Mouse (Mus musculus) heart, embryonic 11.5 days (tissue): Measurements from ENCODE around the gene Bub1b. TPM values are rescaled to one million over a fixed set of nuclear protein-coding genes. Genes with fewer than 3 reads are reported as not detected.

Experiments used
- ATAC-seq: fragments of 200-750 bp; cut with Nextera tagmentation; replicated peaks from 2 replicates; pipeline ENCODE4 v1.8.0; 2017; ENCODE audit warnings: moderate library complexity; ENCODE audit not compliant: insufficient number of reproducible peaks, low FRiP score, low TSS enrichment
- H3K27ac ChIP-seq: fragments of 300-500 bp; sonication (generic); 2 replicates; pipeline ENCODE4 v1.5.1; 2014; ENCODE audit warnings: mild to moderate bottlenecking, low read depth, low read length
- H3K27me3 ChIP-seq: fragments of 300-500 bp; sonication (generic); 2 replicates; pipeline ENCODE4 v1.6.1; 2014; ENCODE audit warnings: mild to moderate bottlenecking, low read length, mixed read lengths; ENCODE audit not compliant: control insufficient read depth, insufficient read depth
- H3K36me3 ChIP-seq: fragments of 300-500 bp; sonication (generic); 2 replicates; pipeline ENCODE4 v1.6.1; 2014; ENCODE audit warnings: mild to moderate bottlenecking, low read length, moderate library complexity, mixed read lengths; ENCODE audit not compliant: control insufficient read depth, insufficient read depth
- H3K4me1 ChIP-seq: fragments of 300-500 bp; sonication (generic); 2 replicates; pipeline ENCODE4 v1.6.1; 2014; ENCODE audit warnings: low read length; ENCODE audit not compliant: control insufficient read depth, insufficient read depth
- H3K4me2 ChIP-seq: fragments of 300-500 bp; sonication (generic); 2 replicates; pipeline ENCODE4 v1.6.1; 2014; ENCODE audit warnings: mild to moderate bottlenecking, moderate library complexity
- H3K4me3 ChIP-seq: fragments of 300-500 bp; sonication (generic); 2 replicates; pipeline ENCODE4 v1.5.1; 2014; ENCODE audit warnings: low read depth, low read length
- H3K9ac ChIP-seq: fragments of 300-500 bp; sonication (generic); 2 replicates; pipeline ENCODE4 v1.6.1; 2014; ENCODE audit warnings: mild to moderate bottlenecking, low read depth, low read length, moderate library complexity
- H3K9me3 ChIP-seq: fragments of 300-500 bp; sonication (generic); replicated peaks from 2 replicates; pipeline ENCODE4 v1.6.1; 2016; ENCODE audit warnings: low read length; ENCODE audit not compliant: control insufficient read depth
- WGBS: fragments of 180-500 bp; shearing (Covaris S2); extraction: QIAGEN DNeasy Blood & Tissue Kit; methylation state at CpG from one replicate; pipeline ENCODE4 v1.1.7; 2014; ENCODE audit not compliant: insufficient replicate concordance; 5-methylcytosine and 5-hydroxymethylcytosine counted together
- polyA plus RNA-seq: library from polyadenylated mRNA; unstranded; fragments of >200 nt; fragmentation: Nextera tagmentation; extraction: Ambion mirVana; gene quantifications from 2 replicates; pipeline ENCODE4 v1.2.1, GENCODE M21; 2014

Gene Bub1b
- polyA plus RNA-seq, 1 experiment from 2014 or later = 67.3 TPM

DNA sequence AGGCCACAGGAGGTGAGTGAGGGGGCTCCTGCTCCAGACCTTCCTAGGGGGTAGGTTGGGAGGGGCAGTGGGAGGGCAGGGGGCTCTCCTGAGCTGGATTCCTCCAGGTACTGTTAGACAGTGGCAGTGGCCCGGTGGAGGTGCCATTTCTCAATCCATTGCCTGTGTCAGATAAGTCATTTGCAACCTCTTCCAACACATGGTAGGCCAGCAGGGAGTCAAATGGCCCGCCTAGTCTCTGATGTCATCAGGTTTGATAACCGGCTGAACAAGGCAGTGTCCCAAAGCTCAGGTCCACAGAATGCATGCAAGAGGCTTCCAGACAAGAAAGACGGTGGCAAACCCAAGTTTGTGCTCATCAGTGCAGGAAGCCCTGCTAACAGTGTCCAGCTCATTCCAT is 79.8 kb downstream of the Bub1b start:
- ATAC-seq = no peak
- peak overlapping the region; percentile 92 for H3K4me2 ChIP-seq
- no peaks in the 10 kb centered on the region for H3K9me3 ChIP-seq
- no peak overlapping the region for H3K27ac ChIP-seq
- WGBS = 7% methylated on average over 4 of the region's 4 CpGs
- no peak overlapping the region for H3K9ac ChIP-seq
- H3K4me3 ChIP-seq = peak overlapping the region; percentile 50
- no peaks in the 10 kb centered on the region for H3K36me3 ChIP-seq
- H3K27me3 ChIP-seq = peaks cover 77% of the 10 kb centered on the region
- H3K4me1 ChIP-seq = peaks cover 23% of the 10 kb centered on the region

DNA sequence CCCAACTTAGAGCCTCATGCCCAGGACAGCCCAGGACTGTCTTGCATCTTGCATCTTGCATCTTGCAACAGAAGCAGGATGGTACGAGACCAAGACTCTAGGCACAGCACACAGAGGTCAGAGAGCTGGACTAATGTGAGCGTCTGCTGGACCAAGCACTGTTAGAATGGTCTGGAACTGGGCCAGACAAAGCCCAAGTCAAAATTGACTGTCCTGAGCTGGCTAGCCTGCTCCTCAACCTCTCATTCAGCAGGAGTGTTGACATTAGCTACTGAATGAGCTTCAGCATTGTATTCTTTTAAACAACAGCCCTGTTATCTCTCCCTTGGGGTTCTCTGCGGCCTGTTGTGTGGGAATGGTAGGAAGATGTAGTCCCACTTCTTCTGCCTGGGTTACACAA is 81.6 kb downstream of the Bub1b start:
- Histone ChIP-seq H3K4me2 (no peak overlapping the region), H3K4me1 (peaks cover 18% of the 10 kb centered on the region), H3K27me3 (peaks cover 60% of the 10 kb centered on the region), H3K9ac (no peak overlapping the region), H3K36me3 (no peaks in the 10 kb centered on the region), H3K4me3 (no peak overlapping the region), H3K9me3 (no peaks in the 10 kb centered on the region), H3K27ac (no peak overlapping the region)
- ATAC-seq = no peak
- 58% methylated on average over 3 of the region's 3 CpGs for WGBS

DNA sequence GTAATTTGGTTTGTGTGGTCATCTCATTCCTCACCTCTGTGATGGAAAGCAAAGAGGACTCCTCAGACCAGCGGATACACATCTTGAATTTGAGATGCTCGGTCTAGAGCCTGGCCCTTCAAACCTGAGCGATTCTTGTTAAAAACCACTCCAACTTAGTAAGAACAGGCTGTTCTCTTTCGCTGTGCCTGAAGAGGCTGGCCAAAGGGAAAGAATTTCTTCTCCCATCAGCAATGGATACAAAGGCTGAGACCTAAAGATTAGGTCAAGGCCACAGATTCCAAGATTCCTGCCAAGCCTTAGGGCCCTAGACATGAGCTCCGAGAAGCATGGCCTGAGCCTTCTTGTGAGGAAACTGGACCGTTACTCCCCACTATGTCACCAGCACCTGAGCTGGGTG is 82.9 kb downstream of the Bub1b start:
- Histone ChIP-seq H3K27ac (no peak overlapping the region), H3K4me2 (no peak overlapping the region), H3K36me3 (no peaks in the 10 kb centered on the region), H3K9ac (no peak overlapping the region), H3K4me1 (peaks cover 18% of the 10 kb centered on the region), H3K4me3 (no peak overlapping the region), H3K27me3 (peaks cover 48% of the 10 kb centered on the region), H3K9me3 (no peaks in the 10 kb centered on the region)
- WGBS = 88% methylated on average over 6 of the region's 6 CpGs
- ATAC-seq = no peak

DNA sequence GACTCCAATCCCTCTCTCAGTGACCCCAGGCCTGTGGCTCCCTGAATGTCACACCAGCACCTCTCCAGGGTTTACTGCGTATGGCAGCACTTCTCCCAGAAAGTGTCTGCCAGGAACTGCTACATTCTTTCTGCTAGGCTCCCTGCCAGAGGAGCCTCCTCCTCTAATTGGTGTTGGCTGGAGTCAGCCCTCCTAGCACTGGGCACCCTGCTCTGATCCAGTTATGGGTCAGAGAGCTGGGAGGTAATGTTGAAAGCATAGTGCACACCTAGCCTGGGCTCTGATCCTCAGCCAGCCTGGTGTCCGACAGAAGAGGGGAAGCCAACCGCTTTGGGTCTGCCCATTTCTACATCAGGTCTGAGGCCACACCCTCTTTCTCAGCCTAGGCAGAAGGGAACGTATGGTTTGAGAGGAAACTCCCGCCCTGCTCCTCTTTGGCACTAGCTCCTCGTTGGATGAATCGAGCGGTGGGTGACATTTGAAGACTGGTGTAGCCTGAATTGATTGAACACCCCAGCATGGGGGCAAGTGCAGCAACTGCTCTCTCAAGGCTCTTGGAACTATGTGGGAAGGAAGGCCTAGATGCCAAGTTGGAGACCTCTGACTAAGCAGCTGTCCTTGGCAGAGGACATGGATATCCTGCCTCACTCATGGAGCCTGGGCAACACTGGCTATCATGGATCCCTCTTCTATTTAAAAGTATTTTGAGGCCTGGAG is 84.7 kb downstream of the Bub1b start:
- no peak for ATAC-seq
- Histone ChIP-seq H3K27me3 (peaks cover 37% of the 10 kb centered on the region), H3K36me3 (no peaks in the 10 kb centered on the region), H3K27ac (no peak overlapping the region), H3K9ac (no peak overlapping the region), H3K4me1 (peaks cover 7% of the 10 kb centered on the region), H3K9me3 (no peaks in the 10 kb centered on the region), H3K4me2 (no peak overlapping the region), H3K4me3 (no peak overlapping the region)
- WGBS = 42% methylated on average over 8 of the region's 8 CpGs

DNA sequence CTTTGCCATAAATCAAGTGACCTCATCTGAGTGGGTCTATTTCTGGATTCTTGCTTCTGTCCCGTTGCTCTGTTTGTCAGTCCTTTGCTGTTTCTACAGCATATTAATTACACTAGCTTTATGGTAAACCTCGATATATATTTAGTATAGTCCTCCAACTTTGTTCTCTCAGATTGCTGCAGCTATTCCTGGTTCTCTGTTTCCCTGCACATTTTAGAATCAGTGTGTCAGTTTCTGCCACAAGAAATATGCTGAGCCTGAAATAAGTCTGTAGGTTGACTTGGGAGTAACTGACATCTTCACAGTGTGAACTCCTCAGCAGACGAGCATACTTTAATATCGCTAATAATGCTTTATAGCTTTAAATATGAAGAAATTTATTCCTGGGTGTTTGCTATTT is 87.1 kb downstream of the Bub1b start:
- no peak overlapping the region for H3K4me2 ChIP-seq
- peaks cover 29% of the 10 kb centered on the region for H3K27me3 ChIP-seq
- H3K9me3 ChIP-seq = no peaks in the 10 kb centered on the region
- no peak overlapping the region for H3K27ac ChIP-seq
- 79% methylated on average over 4 of the region's 4 CpGs for WGBS
- no peak overlapping the region for H3K9ac ChIP-seq
- no peaks in the 10 kb centered on the region for H3K36me3 ChIP-seq
- ATAC-seq = no peak
- peaks cover 5% of the 10 kb centered on the region; the same call in 1 of the 2 replicates for H3K4me1 ChIP-seq
- H3K4me3 ChIP-seq = no peak overlapping the region

DNA sequence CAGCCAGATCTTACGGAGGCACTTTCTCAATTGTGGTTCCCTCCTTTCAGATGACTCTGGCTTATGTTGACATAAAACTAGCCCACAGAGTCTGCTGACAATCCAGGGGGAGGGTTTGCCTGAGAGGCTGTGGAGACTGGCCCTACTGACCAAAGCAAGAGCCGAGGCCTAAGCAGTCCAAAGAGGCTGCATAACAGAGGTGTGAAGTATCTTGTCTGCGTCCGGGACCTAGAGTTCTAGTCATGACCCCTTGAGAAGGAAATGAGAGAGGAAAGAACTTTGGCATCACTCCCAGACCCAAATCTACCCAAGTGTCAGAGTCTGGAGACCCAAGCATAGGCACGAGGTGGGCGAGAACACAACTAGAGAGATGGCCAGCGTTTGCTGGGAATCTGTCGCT is 88.7 kb downstream of the Bub1b start:
- H3K9ac ChIP-seq = no peak overlapping the region
- 67% methylated on average over 8 of the region's 8 CpGs for WGBS

DNA sequence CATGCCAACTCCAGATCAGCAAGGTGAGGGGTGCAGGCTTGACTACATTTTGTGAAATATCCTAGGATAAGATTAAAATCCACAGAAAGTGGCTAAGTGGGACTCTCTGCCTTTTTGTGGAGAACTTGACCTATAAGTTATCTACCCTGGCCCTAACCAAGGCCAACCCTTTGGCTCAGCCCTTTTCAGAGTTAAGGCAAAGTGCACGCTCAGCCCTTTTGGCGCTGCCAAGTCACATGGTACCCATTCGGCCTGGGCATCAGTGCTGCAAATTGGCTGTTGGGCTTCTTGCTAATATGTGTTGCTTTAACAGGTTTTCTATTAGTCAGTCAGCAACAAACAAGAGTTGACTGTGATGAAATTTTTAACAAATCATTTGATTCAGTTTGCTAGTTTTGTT is 89.8 kb downstream of the Bub1b start:
- Histone ChIP-seq H3K4me2 (no peak overlapping the region), H3K9ac (no peak overlapping the region), H3K27me3 (peaks cover 22% of the 10 kb centered on the region), H3K4me3 (no peak overlapping the region), H3K36me3 (no peaks in the 10 kb centered on the region), H3K27ac (no peak overlapping the region), H3K4me1 (no peaks in the 10 kb centered on the region), H3K9me3 (no peaks in the 10 kb centered on the region)
- ATAC-seq = no peak
- WGBS = 87% methylated on average over 3 of the region's 3 CpGs

More for the DNA sequence above, 88.7 kb downstream of the Bub1b start:
- H3K9me3 ChIP-seq = no peaks in the 10 kb centered on the region
- H3K4me3 ChIP-seq = no peak overlapping the region
- peaks cover 23% of the 10 kb centered on the region for H3K27me3 ChIP-seq
- H3K36me3 ChIP-seq = no peaks in the 10 kb centered on the region
- no peak overlapping the region for H3K4me2 ChIP-seq
- H3K4me1 ChIP-seq = peaks cover 5% of the 10 kb centered on the region; the same call in 1 of the 2 replicates
- no peak for ATAC-seq
- no peak overlapping the region for H3K27ac ChIP-seq

DNA sequence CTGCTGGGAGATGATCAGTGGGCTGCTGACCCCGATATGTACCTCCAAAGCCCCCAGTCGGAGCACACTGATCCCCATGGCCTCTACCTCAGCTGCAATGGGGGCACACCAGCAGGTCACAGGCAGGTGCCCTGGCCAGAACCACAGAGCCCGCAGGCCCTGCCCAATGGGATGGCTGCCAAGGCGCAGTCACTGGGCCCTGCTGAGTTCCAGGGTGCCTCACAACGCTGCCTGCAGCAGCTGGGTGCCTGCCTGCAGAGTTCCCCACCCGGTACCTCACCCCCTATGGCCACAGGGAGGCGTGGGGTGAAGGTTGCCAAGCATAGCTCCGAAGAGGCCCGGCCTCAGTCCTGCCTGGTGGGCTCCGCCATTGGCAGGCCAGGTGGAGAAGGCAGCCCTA is 91.9 kb downstream of the Bub1b start:
- Histone ChIP-seq H3K4me2 (no peak overlapping the region), H3K27me3 (peaks cover 39% of the 10 kb centered on the region), H3K4me3 (no peak overlapping the region), H3K36me3 (no peaks in the 10 kb centered on the region), H3K27ac (no peak overlapping the region), H3K9ac (no peak overlapping the region), H3K9me3 (no peaks in the 10 kb centered on the region), H3K4me1 (no peaks in the 10 kb centered on the region)
- WGBS = 68% methylated on average over 10 of the region's 10 CpGs
- no peak for ATAC-seq
